Mouse (Mus musculus) embryonic facial prominence, embryonic 14.5 days (tissue): ENCODE measurements around the gene Immp2l. TPM values are rescaled to one million over a fixed set of nuclear protein-coding genes. Genes with fewer than 3 reads are reported as not detected.

Source experiments
- ATAC-seq: fragments of 200-750 bp; cut with Nextera tagmentation; 2 replicates; pipeline ENCODE4 v1.8.0; 2017; ENCODE audit warnings: low read depth, moderate number of reproducible peaks, moderate TSS enrichment
- DNase-seq: peaks from one replicate; pipeline ENCODE4 v3.0.0-alpha.2; 2015; ENCODE audit warnings: low spot score
- H3K27ac ChIP-seq: fragments of 300-500 bp; sonication (generic); replicated peaks from 2 replicates; pipeline ENCODE4 v1.5.1; 2014; ENCODE audit warnings: low read depth, mild to moderate bottlenecking, low read length, moderate library complexity
- H3K27me3 ChIP-seq: fragments of 300-500 bp; sonication (generic); replicated peaks from 2 replicates; pipeline ENCODE4 v1.6.1; 2014; ENCODE audit warnings: low read length; ENCODE audit not compliant: control insufficient read depth, insufficient read depth
- H3K36me3 ChIP-seq: fragments of 300-500 bp; sonication (generic); 2 replicates; pipeline ENCODE4 v1.6.1; 2014; ENCODE audit warnings: low read length, mixed read lengths; ENCODE audit not compliant: control insufficient read depth, insufficient read depth
- H3K4me1 ChIP-seq: fragments of 300-500 bp; sonication (generic); 2 replicates; pipeline ENCODE4 v1.6.1; 2014; ENCODE audit warnings: antibody characterized with exemption, low read length; ENCODE audit not compliant: control insufficient read depth, insufficient read depth
- H3K4me2 ChIP-seq: fragments of 300-500 bp; sonication (generic); 2 replicates; pipeline ENCODE4 v1.6.1; 2014; ENCODE audit warnings: low read depth, mild to moderate bottlenecking, low read length, moderate library complexity, mixed read lengths
- H3K4me3 ChIP-seq: fragments of 300-500 bp; sonication (generic); 2 replicates; pipeline ENCODE4 v1.5.1; 2014; ENCODE audit warnings: low read depth, mild to moderate bottlenecking, low read length
- H3K9ac ChIP-seq: fragments of 300-500 bp; sonication (generic); 2 replicates; pipeline ENCODE4 v1.6.1; 2014; ENCODE audit warnings: low read depth, mild to moderate bottlenecking, low read length, moderate library complexity, mixed read lengths
- H3K9me3 ChIP-seq: fragments of 300-500 bp; sonication (generic); 2 replicates; pipeline ENCODE4 v1.6.1; 2016; ENCODE audit warnings: low read length; ENCODE audit not compliant: control insufficient read depth
- WGBS: fragments of 180-500 bp; shearing (Covaris S2); extraction: QIAGEN DNeasy Blood & Tissue Kit; methylation state at CpG from one replicate; pipeline ENCODE4 v1.1.7; 2014; 5-methylcytosine and 5-hydroxymethylcytosine counted together
- polyA plus RNA-seq: library from polyadenylated mRNA; unstranded; fragments of >200 nt; fragmentation: Nextera tagmentation; extraction: Ambion mirVana; gene quantifications from 2 replicates; pipeline ENCODE4 v1.2.1, GENCODE M21; 2014

Gene Immp2l
- polyA plus RNA-seq, 1 experiment from 2014 or later, result 15.9 TPM

GRCm38 (mm10) chr12:41528410-41528809 is 504.5 kb downstream of the Immp2l start:
- WGBS, result 74% methylated on average over 4 of the region's 4 CpGs
- Histone ChIP-seq H3K4me3 (no peak overlapping the region), H3K27ac (no peak overlapping the region), H3K9ac (no peak overlapping the region), H3K27me3 (no peaks in the 10 kb centered on the region), H3K9me3 (no peaks in the 10 kb centered on the region), H3K4me2 (no peak overlapping the region), H3K4me1 (no peaks in the 10 kb centered on the region), H3K36me3 (no peaks in the 10 kb centered on the region)
- DNase-seq (no peak), ATAC-seq (no peak)

GRCm38 (mm10) chr12:41539989-41540388 is 516.1 kb downstream of the Immp2l start:
- no peak for DNase-seq
- H3K9me3 ChIP-seq, result no peaks in the 10 kb centered on the region
- no peak overlapping the region for H3K27ac ChIP-seq
- H3K9ac ChIP-seq, result no peak overlapping the region
- H3K4me2 ChIP-seq, result no peak overlapping the region
- ATAC-seq, result no peak
- no peaks in the 10 kb centered on the region for H3K36me3 ChIP-seq
- no peaks in the 10 kb centered on the region for H3K4me1 ChIP-seq
- H3K27me3 ChIP-seq, result no peaks in the 10 kb centered on the region
- WGBS, result 75% methylated on average over 5 of the region's 5 CpGs
- no peak overlapping the region for H3K4me3 ChIP-seq

GRCm38 (mm10) chr12:41551578-41551977 is 527.7 kb downstream of the Immp2l start:
- Histone ChIP-seq H3K4me3 (no peak overlapping the region), H3K9me3 (no peaks in the 10 kb centered on the region), H3K4me2 (no peak overlapping the region), H3K9ac (no peak overlapping the region), H3K27me3 (no peaks in the 10 kb centered on the region), H3K36me3 (no peaks in the 10 kb centered on the region), H3K4me1 (no peaks in the 10 kb centered on the region), H3K27ac (no peak overlapping the region)
- 81% methylated on average over 4 of the region's 4 CpGs for WGBS
- DNase-seq, result no peak
- ATAC-seq, result no peak

GRCm38 (mm10) chr12:41557832-41558231 is 533.9 kb downstream of the Immp2l start:
- Histone ChIP-seq H3K9me3 (no peaks in the 10 kb centered on the region), H3K36me3 (no peaks in the 10 kb centered on the region), H3K27me3 (no peaks in the 10 kb centered on the region), H3K4me3 (no peak overlapping the region), H3K9ac (no peak overlapping the region), H3K4me2 (no peak overlapping the region), H3K4me1 (no peaks in the 10 kb centered on the region), H3K27ac (no peak overlapping the region)
- ATAC-seq (peak; percentile 50; the same call in 1 of the 2 replicates), DNase-seq (peak; percentile 47)
- 38% methylated on average over 3 of the region's 3 CpGs for WGBS

- Histone ChIP-seq H3K36me3 (no peaks in the 10 kb centered on the region), H3K4me3 (no peak overlapping the region), H3K9me3 (no peaks in the 10 kb centered on the region), H3K4me2 (no peak overlapping the region), H3K4me1 (no peaks in the 10 kb centered on the region), H3K27ac (no peak overlapping the region), H3K27me3 (no peaks in the 10 kb centered on the region), H3K9ac (no peak overlapping the region)
- WGBS, result 44% methylated on average over 5 of the region's 5 CpGs
- DNase-seq (peak; percentile 11), ATAC-seq (no peak)
Observed at GRCm38 (mm10) chr12:41558956-41559735, 535.3 kb downstream of the Immp2l start.

- 12% methylated on average over 18 of the region's 18 CpGs for WGBS
- no peaks in the 10 kb centered on the region for H3K27me3 ChIP-seq
- peaks cover 10% of the 10 kb centered on the region for H3K4me1 ChIP-seq
- H3K9me3 ChIP-seq, result no peaks in the 10 kb centered on the region
- peak overlapping the region; percentile 47 for H3K4me2 ChIP-seq
- no peak overlapping the region for H3K27ac ChIP-seq
- no peak overlapping the region; the same call in 1 of the 2 replicates for H3K4me3 ChIP-seq
- H3K36me3 ChIP-seq, result no peaks in the 10 kb centered on the region
- peak; percentile 91 for ATAC-seq
- DNase-seq, result peak; percentile 43
- no peak overlapping the region; the same call in 1 of the 2 replicates for H3K9ac ChIP-seq
Observed at GRCm38 (mm10) chr12:41565540-41566432, 541.9 kb downstream of the Immp2l start.

- Histone ChIP-seq H3K27ac (no peak overlapping the region), H3K36me3 (no peaks in the 10 kb centered on the region), H3K9me3 (no peaks in the 10 kb centered on the region), H3K27me3 (no peaks in the 10 kb centered on the region), H3K9ac (no peak overlapping the region; the same call in 1 of the 2 replicates), H3K4me1 (peaks cover 10% of the 10 kb centered on the region), H3K4me3 (no peak overlapping the region), H3K4me2 (peak overlapping the region; percentile 47)
- ATAC-seq, result no peak
- WGBS, result 27% methylated on average over 1 of the region's 1 CpGs
- DNase-seq, result no peak
Observed at GRCm38 (mm10) chr12:41566433-41566794, 542.5 kb downstream of the Immp2l start.

GRCm38 (mm10) chr12:41573754-41574153 is 549.9 kb downstream of the Immp2l start:
- WGBS, result 57% methylated on average over 3 of the region's 3 CpGs
- Histone ChIP-seq H3K9me3 (no peaks in the 10 kb centered on the region), H3K4me2 (no peak overlapping the region), H3K27ac (no peak overlapping the region), H3K4me1 (no peaks in the 10 kb centered on the region), H3K9ac (no peak overlapping the region), H3K27me3 (no peaks in the 10 kb centered on the region), H3K36me3 (no peaks in the 10 kb centered on the region), H3K4me3 (no peak overlapping the region)
- DNase-seq (no peak), ATAC-seq (no peak)
